Mouse (Mus musculus) liver, embryonic 16.5 days (tissue): ENCODE measurements around the gene Tmc8. TPM values are rescaled to one million over a fixed set of nuclear protein-coding genes. Genes with fewer than 3 reads are reported as not detected.
A peak's percentile ranks its signal among the peaks of the same experiment; 100 is the strongest.
"Not testable (repeated sequence)": the region's sequence is repeated elsewhere in the genome, so short reads cannot be mapped to it uniquely, and the experiment has no call there.

Experiments
- ATAC-seq: fragments of 200-750 bp; cut with Nextera tagmentation; 2 replicates; pipeline ENCODE4 v1.8.0; 2017; ENCODE audit warnings: low read depth, mild to moderate bottlenecking, moderate number of reproducible peaks, moderate library complexity
- H3K27ac ChIP-seq: fragments of 300-500 bp; sonication (generic); 2 replicates; pipeline ENCODE4 v1.5.1; 2014; ENCODE audit warnings: mild to moderate bottlenecking, low read length
- H3K27me3 ChIP-seq: fragments of 300-500 bp; sonication (generic); 2 replicates; pipeline ENCODE4 v1.6.1; 2014; ENCODE audit warnings: low read depth, low read length, mixed read lengths; ENCODE audit not compliant: control insufficient read depth, insufficient read depth
- H3K36me3 ChIP-seq: fragments of 300-500 bp; sonication (generic); 2 replicates; pipeline ENCODE4 v1.6.1; 2014; ENCODE audit warnings: mild to moderate bottlenecking; ENCODE audit not compliant: control insufficient read depth, insufficient read depth
- H3K4me1 ChIP-seq: fragments of 300-500 bp; sonication (generic); 2 replicates; pipeline ENCODE4 v1.6.1; 2014; ENCODE audit warnings: low read depth, low read length, mixed read lengths; ENCODE audit not compliant: control insufficient read depth
- H3K4me2 ChIP-seq: fragments of 300-500 bp; sonication (generic); 2 replicates; pipeline ENCODE4 v1.6.1; 2014; ENCODE audit warnings: low read depth, low read length, mixed read lengths
- H3K4me3 ChIP-seq: fragments of 300-500 bp; sonication (generic); 2 replicates; pipeline ENCODE4 v1.5.1; 2014; ENCODE audit warnings: low read depth, mild to moderate bottlenecking, low read length
- H3K9ac ChIP-seq: fragments of 300-500 bp; sonication (generic); 2 replicates; pipeline ENCODE4 v1.6.1; 2014; ENCODE audit warnings: low read depth, low read length
- H3K9me3 ChIP-seq: fragments of 300-500 bp; sonication (generic); replicated peaks from 2 replicates; pipeline ENCODE4 v1.6.1; 2016; ENCODE audit warnings: low read length; ENCODE audit not compliant: control insufficient read depth
- WGBS: fragments of 180-500 bp; shearing (Covaris S2); extraction: QIAGEN DNeasy Blood & Tissue Kit; methylation state at CpG from one replicate; pipeline ENCODE4 v1.1.7; 2014; ENCODE audit not compliant: insufficient replicate concordance; 5-methylcytosine and 5-hydroxymethylcytosine counted together
- polyA plus RNA-seq: library from polyadenylated mRNA; unstranded; fragments of >200 nt; fragmentation: Nextera tagmentation; extraction: Ambion mirVana; gene quantifications from 2 replicates; pipeline ENCODE4 v1.2.1, GENCODE M21; 2015

Gene Tmc8
- polyA plus RNA-seq, 1 experiment from 2014 or later = 16.3 TPM

GRCm38 (mm10) chr11:117810401-117811046 is 28.6 kb downstream of the Tmc8 start:
- Histone ChIP-seq H3K4me1 (peaks cover 43% of the 10 kb centered on the region), H3K27ac (peak overlapping the region; percentile 83), H3K4me2 (peak overlapping the region; percentile 92), H3K4me3 (peak overlapping the region; percentile 84), H3K36me3 (peaks cover 55% of the 10 kb centered on the region), H3K9ac (peak overlapping the region; percentile 92), H3K27me3 (no peaks in the 10 kb centered on the region), H3K9me3 (no peaks in the 10 kb centered on the region)
- peak; percentile 70 for ATAC-seq
- WGBS = under 1% methylated on average over 21 of the region's 21 CpGs

GRCm38 (mm10) chr11:117813867-117814266 is 32.0 kb downstream of the Tmc8 start:
- Histone ChIP-seq H3K9ac (0 out of 2 replicates have a peak overlapping the region, but pooled peaks have one; percentile 27), H3K27ac (peak overlapping the region; percentile 62), H3K36me3 (peaks cover 63% of the 10 kb centered on the region), H3K4me1 (peaks cover 39% of the 10 kb centered on the region), H3K27me3 (no peaks in the 10 kb centered on the region), H3K9me3 (no peaks in the 10 kb centered on the region), H3K4me3 (no peak overlapping the region), H3K4me2 (no peak overlapping the region)
- ATAC-seq = no peak
- 53% methylated on average over 5 of the region's 5 CpGs for WGBS

- H3K4me1 ChIP-seq = peaks cover 34% of the 10 kb centered on the region
- H3K36me3 ChIP-seq = peaks cover 66% of the 10 kb centered on the region
- H3K27ac ChIP-seq = peak overlapping the region; percentile 15; the same call in 1 of the 2 replicates
Measured at GRCm38 (mm10) chr11:117814704-117815366, 33.0 kb downstream of the Tmc8 start.

GRCm38 (mm10) chr11:117815850-117816249 is 34.0 kb downstream of the Tmc8 start:
- ATAC-seq, H3K9ac ChIP-seq, H3K27me3 ChIP-seq, H3K4me2 ChIP-seq, H3K9me3 ChIP-seq, H3K27ac ChIP-seq, H3K4me3 ChIP-seq: not testable (repeated sequence)
- H3K4me1 ChIP-seq = peaks cover 26% of the 10 kb centered on the region
- peaks cover 75% of the 10 kb centered on the region for H3K36me3 ChIP-seq
- WGBS = 77% methylated on average over 9 of the region's 9 CpGs

More at GRCm38 (mm10) chr11:117814704-117815366, 33.0 kb downstream of the Tmc8 start:
- Histone ChIP-seq H3K9me3 (no peaks in the 10 kb centered on the region), H3K4me2 (no peak overlapping the region), H3K9ac (no peak overlapping the region), H3K4me3 (no peak overlapping the region), H3K27me3 (no peaks in the 10 kb centered on the region)
- WGBS = 77% methylated on average over 6 of the region's 6 CpGs
- no peak for ATAC-seq

GRCm38 (mm10) chr11:117816389-117816996 is 34.6 kb downstream of the Tmc8 start:
- no peak overlapping the region for H3K4me2 ChIP-seq
- no peak overlapping the region for H3K27ac ChIP-seq
- H3K27me3 ChIP-seq = no peaks in the 10 kb centered on the region
- H3K9ac ChIP-seq = no peak overlapping the region
- H3K4me3 ChIP-seq = no peak overlapping the region
- H3K4me1 ChIP-seq = peaks cover 20% of the 10 kb centered on the region
- no peaks in the 10 kb centered on the region for H3K9me3 ChIP-seq
- 79% methylated on average over 13 of the region's 13 CpGs for WGBS
- no peak for ATAC-seq
- peaks cover 76% of the 10 kb centered on the region for H3K36me3 ChIP-seq

- no peaks in the 10 kb centered on the region for H3K9me3 ChIP-seq
- H3K4me1 ChIP-seq = peaks cover 24% of the 10 kb centered on the region
- H3K4me2 ChIP-seq = no peak overlapping the region
- 76% methylated on average over 8 of the region's 8 CpGs for WGBS
- no peak overlapping the region for H3K4me3 ChIP-seq
- H3K27ac ChIP-seq = no peak overlapping the region
- H3K27me3 ChIP-seq = no peaks in the 10 kb centered on the region
- peaks cover 75% of the 10 kb centered on the region for H3K36me3 ChIP-seq
- H3K9ac ChIP-seq = no peak overlapping the region
- ATAC-seq = no peak
Measured at GRCm38 (mm10) chr11:117819095-117819494, 37.2 kb downstream of the Tmc8 start.

GRCm38 (mm10) chr11:117820173-117820572 is 38.3 kb downstream of the Tmc8 start:
- H3K9me3 ChIP-seq = no peaks in the 10 kb centered on the region
- no peak overlapping the region for H3K9ac ChIP-seq
- 92% methylated on average over 7 of the region's 7 CpGs for WGBS
- no peak overlapping the region for H3K4me2 ChIP-seq
- peaks cover 25% of the 10 kb centered on the region for H3K4me1 ChIP-seq
- no peak overlapping the region for H3K27ac ChIP-seq
- H3K27me3 ChIP-seq = no peaks in the 10 kb centered on the region
- no peak overlapping the region for H3K4me3 ChIP-seq
- H3K36me3 ChIP-seq = peaks cover 65% of the 10 kb centered on the region
- ATAC-seq = no peak

- Histone ChIP-seq H3K9ac (no peak overlapping the region), H3K4me2 (no peak overlapping the region), H3K36me3 (peaks cover 53% of the 10 kb centered on the region), H3K4me1 (peaks cover 29% of the 10 kb centered on the region), H3K27ac (no peak overlapping the region), H3K27me3 (no peaks in the 10 kb centered on the region), H3K4me3 (no peak overlapping the region), H3K9me3 (no peaks in the 10 kb centered on the region)
- no peak for ATAC-seq
- WGBS = 82% methylated on average over 9 of the region's 9 CpGs
Measured at GRCm38 (mm10) chr11:117821868-117822267, 40.0 kb downstream of the Tmc8 start.

GRCm38 (mm10) chr11:117822728-117823241 is 40.9 kb downstream of the Tmc8 start:
- Histone ChIP-seq H3K4me3 (no peak overlapping the region), H3K9ac (no peak overlapping the region), H3K27me3 (no peaks in the 10 kb centered on the region), H3K9me3 (no peaks in the 10 kb centered on the region), H3K4me1 (peaks cover 37% of the 10 kb centered on the region), H3K4me2 (no peak overlapping the region), H3K27ac (no peak overlapping the region), H3K36me3 (peaks cover 44% of the 10 kb centered on the region)
- WGBS = 87% methylated on average over 7 of the region's 7 CpGs
- ATAC-seq = no peak
